Mouse (Mus musculus): ENCODE data around the gene Cfap52. TPM values are rescaled to one million over a fixed set of nuclear protein-coding genes. Genes with fewer than 3 reads are reported as not detected.

Cfap52 gene
- polyA plus RNA-seq, 2 experiments: 0.02 TPM; not detected in 1

DNA sequence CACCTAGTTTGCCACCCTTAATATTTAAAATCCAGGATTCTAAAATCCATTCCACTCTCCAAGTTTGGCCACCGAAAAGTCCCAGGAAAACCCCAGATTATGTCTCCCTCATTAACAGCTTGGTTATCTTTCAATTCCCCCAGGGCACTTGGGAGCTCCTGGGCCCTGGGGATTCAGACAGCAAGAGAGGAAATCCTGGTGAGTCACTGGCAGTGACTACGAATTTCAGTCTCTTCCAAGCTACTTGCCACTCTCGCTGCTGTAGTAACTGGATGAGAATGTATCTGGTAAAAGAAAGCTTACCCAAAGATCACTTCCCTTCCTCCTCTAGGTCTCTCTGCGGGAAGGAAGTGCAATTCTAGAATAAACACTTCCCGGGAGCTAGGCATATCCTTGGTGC is 45.9 kb downstream of the Cfap52 start:
- Histone ChIP-seq H3K4me2 (ENCODE audit: low read depth) (no peak overlapping the region), H3K4me3 (ENCODE audit: insufficient read depth in 1 of 2, low read depth in 2 of 2, low read length in 2 of 2) (no peak overlapping the region), H3K27ac (no peak overlapping the region), H3K36me3 (replicated peaks; ENCODE audit: control insufficient read depth, insufficient read depth, low read depth) (no peaks in the 10 kb centered on the region), H3K4me1 (replicated peaks; ENCODE audit: control insufficient read depth in 2 of 2, insufficient read depth in 2 of 2, low read length in 1 of 2) (0 out of 4 replicates have a peak, but pooled peaks cover 0 to 2% of the 10 kb centered on the region in 2 experiments), H3K9me3 (ENCODE audit: control insufficient read depth, low read length) (no peaks in the 10 kb centered on the region), H3K27me3 (ENCODE audit: control insufficient read depth, insufficient read depth, low read length) (peaks cover 35% of the 10 kb centered on the region), H3K9ac (replicated peaks) (no peak overlapping the region)
- WGBS (ENCODE audit: insufficient replicate concordance): 27% methylated on average over 5 of the region's 5 CpGs
- DNase-seq (ENCODE audit: low read depth in 3 of 3, low spot score in 3 of 3) (no peak), ATAC-seq (ENCODE audit: insufficient read depth) (no peak)
- no peak for TF ChIP-seq EP300 (IDR thresholded peaks at IDR 0.05; ENCODE audit: low read depth)
- TF ChIP-seq CTCF (IDR thresholded peaks at IDR 0.05; ENCODE audit: low read depth): no peak

GRCm38 (mm10) chr11:67917126-67917525 is 48.3 kb downstream of the Cfap52 start:
- WGBS (ENCODE audit: insufficient replicate concordance): 39% methylated on average over 3 of the region's 3 CpGs
- TF ChIP-seq EP300 (IDR thresholded peaks at IDR 0.05; ENCODE audit: low read depth) (no peak), CTCF (IDR thresholded peaks at IDR 0.05; ENCODE audit: low read depth) (no peak)
- Histone ChIP-seq H3K4me1 (replicated peaks; ENCODE audit: control insufficient read depth in 2 of 2, insufficient read depth in 2 of 2, low read length in 1 of 2) (no peaks in the 10 kb centered on the region), H3K4me2 (ENCODE audit: low read depth) (no peak overlapping the region), H3K9ac (replicated peaks) (no peak overlapping the region), H3K27ac (no peak overlapping the region), H3K4me3 (ENCODE audit: insufficient read depth in 1 of 2, low read depth in 2 of 2, low read length in 2 of 2) (no peak overlapping the region), H3K27me3 (ENCODE audit: control insufficient read depth, insufficient read depth, low read length) (peaks cover 28% of the 10 kb centered on the region), H3K36me3 (replicated peaks; ENCODE audit: control insufficient read depth, insufficient read depth, low read depth) (no peaks in the 10 kb centered on the region), H3K9me3 (ENCODE audit: control insufficient read depth, low read length) (no peaks in the 10 kb centered on the region)
- no peak for ATAC-seq (ENCODE audit: insufficient read depth)
- no peak for DNase-seq (ENCODE audit: low read depth in 3 of 3, low spot score in 3 of 3)

DNA sequence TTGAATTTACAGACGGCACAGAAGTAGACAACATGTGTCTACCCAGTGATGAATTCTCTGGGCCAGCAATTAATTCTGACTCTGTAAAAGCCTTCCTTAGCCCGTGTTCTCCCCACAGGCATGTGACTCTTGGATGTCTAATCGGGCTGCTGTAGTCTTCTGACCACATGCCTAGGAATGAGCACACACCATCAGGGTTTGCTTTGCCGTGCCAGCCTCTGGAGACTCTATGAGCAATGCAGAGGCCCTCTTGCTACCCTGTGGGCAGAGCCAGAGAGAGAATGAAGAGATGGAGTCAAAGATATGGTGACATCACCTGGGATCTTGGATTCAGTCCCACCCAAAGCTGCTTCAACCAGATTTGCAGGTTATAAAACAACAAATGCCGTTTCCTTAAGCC is 54.4 kb downstream of the Cfap52 start:
- Histone ChIP-seq H3K27me3 (ENCODE audit: control insufficient read depth, insufficient read depth, low read length) (no peaks in the 10 kb centered on the region), H3K36me3 (replicated peaks; ENCODE audit: control insufficient read depth, insufficient read depth, low read depth) (no peaks in the 10 kb centered on the region), H3K9me3 (ENCODE audit: control insufficient read depth, low read length) (no peaks in the 10 kb centered on the region), H3K9ac (replicated peaks) (no peak overlapping the region), H3K4me1 (replicated peaks; ENCODE audit: control insufficient read depth in 2 of 2, insufficient read depth in 2 of 2, low read length in 1 of 2) (no peaks in the 10 kb centered on the region), H3K27ac (no peak overlapping the region), H3K4me2 (ENCODE audit: low read depth) (no peak overlapping the region), H3K4me3 (ENCODE audit: insufficient read depth in 1 of 2, low read depth in 2 of 2, low read length in 2 of 2) (no peak overlapping the region)
- no peak for ATAC-seq (ENCODE audit: insufficient read depth)
- DNase-seq (ENCODE audit: low read depth in 3 of 3, low spot score in 3 of 3): no peak
- TF ChIP-seq EP300 (IDR thresholded peaks at IDR 0.05; ENCODE audit: low read depth) (no peak), CTCF (IDR thresholded peaks at IDR 0.05; ENCODE audit: low read depth) (no peak)
- 61% methylated on average over 5 of the region's 5 CpGs for WGBS (ENCODE audit: insufficient replicate concordance)

DNA sequence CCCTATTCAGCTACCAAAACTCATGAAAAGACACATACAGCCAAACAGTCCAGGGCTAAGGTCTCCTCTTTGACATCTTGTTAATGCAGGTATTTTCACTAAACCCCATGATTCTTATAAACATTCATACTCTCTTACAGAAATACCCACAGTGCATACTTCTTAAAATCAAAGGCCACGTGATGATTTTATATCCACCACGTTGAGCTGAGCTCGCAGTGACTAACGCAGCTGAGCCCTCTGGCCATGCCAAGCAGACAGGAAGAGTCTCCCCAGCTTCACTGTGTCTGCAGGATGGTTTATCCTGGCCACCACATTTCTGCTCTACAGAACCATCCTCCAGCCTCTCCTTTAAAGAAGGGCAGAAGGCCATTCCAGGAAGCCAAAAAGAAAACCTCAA is 61.7 kb downstream of the Cfap52 start:
- H3K4me3 ChIP-seq (ENCODE audit: insufficient read depth in 1 of 2, low read depth in 2 of 2, low read length in 2 of 2): no peak overlapping the region
- H3K36me3 ChIP-seq (replicated peaks; ENCODE audit: control insufficient read depth, insufficient read depth, low read depth): no peaks in the 10 kb centered on the region
- TF ChIP-seq CTCF (IDR thresholded peaks at IDR 0.05; ENCODE audit: low read depth) (no peak), EP300 (IDR thresholded peaks at IDR 0.05; ENCODE audit: low read depth) (no peak)
- DNase-seq (ENCODE audit: low read depth in 3 of 3, low spot score in 3 of 3) (no peak), ATAC-seq (ENCODE audit: insufficient read depth) (no peak)
- H3K27ac ChIP-seq: no peak overlapping the region
- H3K4me1 ChIP-seq (replicated peaks; ENCODE audit: control insufficient read depth in 2 of 2, insufficient read depth in 2 of 2, low read length in 1 of 2): no peaks in the 10 kb centered on the region
- 59% methylated on average over 4 of the region's 4 CpGs for WGBS (ENCODE audit: insufficient replicate concordance)
- H3K27me3 ChIP-seq (ENCODE audit: control insufficient read depth, insufficient read depth, low read length): no peaks in the 10 kb centered on the region
- H3K4me2 ChIP-seq (ENCODE audit: low read depth): no peak overlapping the region
- H3K9me3 ChIP-seq (ENCODE audit: control insufficient read depth, low read length): no peaks in the 10 kb centered on the region
- no peak overlapping the region for H3K9ac ChIP-seq (replicated peaks)

GRCm38 (mm10) chr11:67897064-67897560 is 68.3 kb downstream of the Cfap52 start:
- ATAC-seq (ENCODE audit: insufficient read depth): no peak
- no peaks in the 10 kb centered on the region for H3K36me3 ChIP-seq (replicated peaks; ENCODE audit: control insufficient read depth, insufficient read depth, low read depth)
- H3K9ac ChIP-seq (replicated peaks): no peak overlapping the region
- no peaks in the 10 kb centered on the region for H3K4me1 ChIP-seq (replicated peaks; ENCODE audit: control insufficient read depth in 2 of 2, insufficient read depth in 2 of 2, low read length in 1 of 2)
- H3K4me3 ChIP-seq (ENCODE audit: insufficient read depth in 1 of 2, low read depth in 2 of 2, low read length in 2 of 2): no peak overlapping the region
- DNase-seq (ENCODE audit: low read depth in 3 of 3, low spot score in 3 of 3): peak in 1 of 3 experiments; percentile 10
- 44% methylated on average over 8 of the region's 8 CpGs for whole genome bisulfite sequencing (ENCODE audit: insufficient replicate concordance)
- H3K27me3 ChIP-seq (ENCODE audit: control insufficient read depth, insufficient read depth, low read length): no peaks in the 10 kb centered on the region
- H3K9me3 ChIP-seq (ENCODE audit: control insufficient read depth, low read length): no peaks in the 10 kb centered on the region
- H3K27ac ChIP-seq: no peak overlapping the region
- no peak for TF ChIP-seq EP300 (IDR thresholded peaks at IDR 0.05; ENCODE audit: low read depth)
- TF ChIP-seq CTCF (IDR thresholded peaks at IDR 0.05; ENCODE audit: low read depth): peak; percentile 87
- H3K4me2 ChIP-seq (ENCODE audit: low read depth): no peak overlapping the region
